Mouse (Mus musculus) hindbrain, embryonic 14.5 days (tissue): Measurements from ENCODE around the gene Gm5767. TPM values are rescaled to one million over a fixed set of nuclear protein-coding genes. Genes with fewer than 3 reads are reported as not detected.

Experiments used
- ATAC-seq: fragments of 200-750 bp; cut with Nextera tagmentation; 2 replicates; pipeline ENCODE4 v1.8.0; 2017; ENCODE audit warnings: moderate number of reproducible peaks, mild to moderate bottlenecking, moderate TSS enrichment, moderate library complexity; ENCODE audit not compliant: low FRiP score
- DNase-seq: peaks from one replicate; pipeline ENCODE4 v3.0.0-alpha.2; 2015; ENCODE audit warnings: low spot score
- H3K27ac ChIP-seq: fragments of 300-500 bp; sonication (generic); 2 replicates; pipeline ENCODE4 v1.5.1; 2014; ENCODE audit warnings: mild to moderate bottlenecking, moderate library complexity
- H3K27me3 ChIP-seq: fragments of 300-500 bp; sonication (generic); 2 replicates; pipeline ENCODE4 v1.6.1; 2014; ENCODE audit warnings: mild to moderate bottlenecking, low read length, mixed read lengths; ENCODE audit not compliant: control insufficient read depth, insufficient read depth
- H3K36me3 ChIP-seq: fragments of 300-500 bp; sonication (generic); replicated peaks from 2 replicates; pipeline ENCODE4 v1.6.1; 2014; ENCODE audit not compliant: control insufficient read depth, insufficient read depth
- H3K4me1 ChIP-seq: fragments of 300-500 bp; sonication (generic); replicated peaks from 2 replicates; pipeline ENCODE4 v1.6.1; 2014; ENCODE audit warnings: antibody characterized with exemption, low read length, mixed read lengths; ENCODE audit not compliant: control insufficient read depth, insufficient read depth
- H3K4me2 ChIP-seq: fragments of 300-500 bp; sonication (generic); replicated peaks from 2 replicates; pipeline ENCODE4 v1.6.1; 2014; ENCODE audit warnings: mild to moderate bottlenecking, moderate library complexity
- H3K4me3 ChIP-seq: fragments of 300-500 bp; sonication (generic); replicated peaks from 2 replicates; pipeline ENCODE4 v1.5.1; 2014; ENCODE audit warnings: mild to moderate bottlenecking, low read length
- H3K9ac ChIP-seq: fragments of 300-500 bp; sonication (generic); 2 replicates; pipeline ENCODE4 v1.6.1; 2014
- H3K9me3 ChIP-seq: fragments of 300-500 bp; sonication (generic); 2 replicates; pipeline ENCODE4 v1.6.1; 2016; ENCODE audit warnings: low read length; ENCODE audit not compliant: control insufficient read depth
- WGBS: fragments of 180-500 bp; shearing (Covaris S2); extraction: QIAGEN DNeasy Blood & Tissue Kit; methylation state at CpG from one replicate; pipeline ENCODE4 v1.1.7; 2014; 5-methylcytosine and 5-hydroxymethylcytosine counted together
- polyA plus RNA-seq: library from polyadenylated mRNA; unstranded; fragments of >200 nt; fragmentation: Nextera tagmentation; extraction: Ambion mirVana; gene quantifications from 2 replicates; pipeline ENCODE4 v1.2.1, GENCODE M21; 2014

The Gm5767 gene
- polyA plus RNA-seq, 1 experiment from 2014 or later, result 0.35 TPM

GRCm38 (mm10) chr16:8667261-8667660, 13.3 kb upstream of the Gm5767 start:
- Histone ChIP-seq H3K4me2 (peak overlapping the region; percentile 90; the same call in 1 of the 2 replicates), H3K4me3 (no peak overlapping the region), H3K36me3 (peaks cover 21% of the 10 kb centered on the region), H3K27me3 (no peaks in the 10 kb centered on the region), H3K9ac (peak overlapping the region; percentile 2; the same call in 1 of the 2 replicates), H3K9me3 (no peaks in the 10 kb centered on the region), H3K4me1 (peaks cover 50% of the 10 kb centered on the region), H3K27ac (no peak overlapping the region)
- 86% methylated on average over 7 of the region's 7 CpGs for WGBS
- DNase-seq (no peak), ATAC-seq (no peak)

GRCm38 (mm10) chr16:8667814-8668213, 12.8 kb upstream of the Gm5767 start:
- 60% methylated on average over 4 of the region's 4 CpGs for WGBS
- H3K4me1 ChIP-seq, result peaks cover 50% of the 10 kb centered on the region
- H3K27me3 ChIP-seq, result no peaks in the 10 kb centered on the region
- H3K27ac ChIP-seq, result no peak overlapping the region
- peak overlapping the region; percentile 90; the same call in 1 of the 2 replicates for H3K4me2 ChIP-seq
- H3K9me3 ChIP-seq, result no peaks in the 10 kb centered on the region
- no peak overlapping the region for H3K4me3 ChIP-seq
- ATAC-seq, result no peak
- H3K36me3 ChIP-seq, result peaks cover 15% of the 10 kb centered on the region
- H3K9ac ChIP-seq, result no peak overlapping the region
- DNase-seq, result no peak

- Histone ChIP-seq H3K4me2 (peak overlapping the region; percentile 90), H3K4me1 (peaks cover 50% of the 10 kb centered on the region), H3K4me3 (no peak overlapping the region), H3K36me3 (peaks cover 10% of the 10 kb centered on the region; the same call in 1 of the 2 replicates), H3K27me3 (no peaks in the 10 kb centered on the region), H3K9ac (peak overlapping the region; percentile 70; the same call in 1 of the 2 replicates), H3K9me3 (no peaks in the 10 kb centered on the region), H3K27ac (no peak overlapping the region)
- no peak for ATAC-seq
- DNase-seq, result no peak
- 42% methylated on average over 2 of the region's 2 CpGs for WGBS
Observed at GRCm38 (mm10) chr16:8668386-8668785, 12.2 kb upstream of the Gm5767 start.

- Histone ChIP-seq H3K27ac (peak overlapping the region; percentile 73), H3K9me3 (no peaks in the 10 kb centered on the region), H3K4me1 (peaks cover 50% of the 10 kb centered on the region), H3K27me3 (no peaks in the 10 kb centered on the region), H3K4me2 (peak overlapping the region; percentile 90), H3K36me3 (0 out of 2 replicates have a peak, but pooled peaks cover under 1% of the 10 kb centered on the region), H3K4me3 (peak overlapping the region; percentile 69), H3K9ac (peak overlapping the region; percentile 70)
- DNase-seq (no peak), ATAC-seq (no peak)
- WGBS, result 53% methylated on average over 5 of the region's 5 CpGs
Observed at GRCm38 (mm10) chr16:8669432-8669831, 11.1 kb upstream of the Gm5767 start.

GRCm38 (mm10) chr16:8670041-8671035, 10.2 kb upstream of the Gm5767 start:
- H3K4me1 ChIP-seq, result peaks cover 46% of the 10 kb centered on the region
- peak overlapping the region; percentile 90 for H3K4me2 ChIP-seq
- H3K4me3 ChIP-seq, result peak overlapping the region; percentile 69
- H3K36me3 ChIP-seq, result no peaks in the 10 kb centered on the region
- DNase-seq, result peak; percentile 49
- 1% methylated on average over 15 of the region's 15 CpGs for WGBS
- H3K27ac ChIP-seq, result peak overlapping the region; percentile 73
- H3K9ac ChIP-seq, result peak overlapping the region; percentile 70
- no peaks in the 10 kb centered on the region for H3K27me3 ChIP-seq
- no peaks in the 10 kb centered on the region for H3K9me3 ChIP-seq
- ATAC-seq, result peak; percentile 49

- Histone ChIP-seq H3K4me3 (peak within 1 kb of the TSS; percentile 69), H3K27ac (peak within 1 kb of the TSS; percentile 73), H3K36me3 (no peaks in the 10 kb centered on the region), H3K27me3 (no peaks in the 10 kb centered on the region), H3K4me1 (peaks cover 36% of the 10 kb centered on the region), H3K4me2 (peak within 1 kb of the TSS; percentile 90), H3K9ac (peak within 1 kb of the TSS; percentile 70), H3K9me3 (no peaks in the 10 kb centered on the region)
- WGBS, result under 1% methylated on average over 67 of the region's 67 CpGs
- DNase-seq, result peak; percentile 92
- ATAC-seq, result peak; percentile 89
Observed at GRCm38 (mm10) chr16:8671551-8672349, 8.8 kb upstream of the Gm5767 start, which contains the start of gene Carhsp1. Gene Carhsp1, minus strand, starts transcription at chr16:8672155.

GRCm38 (mm10) chr16:8672350-8672687, 8.3 kb upstream of the Gm5767 start:
- H3K27ac ChIP-seq, result peak overlapping the region; percentile 73
- WGBS, result under 1% methylated on average over 18 of the region's 18 CpGs

GRCm38 (mm10) chr16:8672811-8673210, 7.8 kb upstream of the Gm5767 start:
- no peaks in the 10 kb centered on the region for H3K36me3 ChIP-seq
- peak overlapping the region; percentile 69 for H3K4me3 ChIP-seq
- no peak for DNase-seq
- no peaks in the 10 kb centered on the region for H3K27me3 ChIP-seq
- peak overlapping the region; percentile 90 for H3K4me2 ChIP-seq
- H3K9me3 ChIP-seq, result no peaks in the 10 kb centered on the region
- no peak overlapping the region for H3K27ac ChIP-seq
- peak overlapping the region; percentile 70; the same call in 1 of the 2 replicates for H3K9ac ChIP-seq
- H3K4me1 ChIP-seq, result peaks cover 30% of the 10 kb centered on the region
- ATAC-seq, result no peak

More at GRCm38 (mm10) chr16:8672350-8672687, 8.3 kb upstream of the Gm5767 start:
- Histone ChIP-seq H3K4me2 (peak overlapping the region; percentile 90), H3K4me1 (peaks cover 35% of the 10 kb centered on the region), H3K9ac (peak overlapping the region; percentile 70), H3K9me3 (no peaks in the 10 kb centered on the region), H3K27me3 (no peaks in the 10 kb centered on the region), H3K4me3 (peak overlapping the region; percentile 69), H3K36me3 (no peaks in the 10 kb centered on the region)
- DNase-seq, result no peak
- ATAC-seq, result no peak

GRCm38 (mm10) chr16:8673343-8673742, 7.2 kb upstream of the Gm5767 start:
- H3K4me2 ChIP-seq, result no peak overlapping the region
- DNase-seq (no peak), ATAC-seq (no peak)
- no peaks in the 10 kb centered on the region for H3K27me3 ChIP-seq
- no peaks in the 10 kb centered on the region for H3K36me3 ChIP-seq
- H3K27ac ChIP-seq, result no peak overlapping the region
- peaks cover 24% of the 10 kb centered on the region for H3K4me1 ChIP-seq
- no peaks in the 10 kb centered on the region for H3K9me3 ChIP-seq
- WGBS, result 70% methylated on average over 6 of the region's 6 CpGs
- no peak overlapping the region for H3K4me3 ChIP-seq
- no peak overlapping the region for H3K9ac ChIP-seq
